Mouse (Mus musculus): Measurements from ENCODE around the gene Lbhd2. TPM values are rescaled to one million over a fixed set of nuclear protein-coding genes. Genes with fewer than 3 reads are reported as not detected.

Lbhd2 gene
- total RNA-seq (2021) = under 1 TPM in 1 of 2 experiments, not detected in 1; 0.70 TPM
- long read RNA-seq, experiment 1 = 0 reads
- long read RNA-seq, experiment 2 = 0 reads

DNA sequence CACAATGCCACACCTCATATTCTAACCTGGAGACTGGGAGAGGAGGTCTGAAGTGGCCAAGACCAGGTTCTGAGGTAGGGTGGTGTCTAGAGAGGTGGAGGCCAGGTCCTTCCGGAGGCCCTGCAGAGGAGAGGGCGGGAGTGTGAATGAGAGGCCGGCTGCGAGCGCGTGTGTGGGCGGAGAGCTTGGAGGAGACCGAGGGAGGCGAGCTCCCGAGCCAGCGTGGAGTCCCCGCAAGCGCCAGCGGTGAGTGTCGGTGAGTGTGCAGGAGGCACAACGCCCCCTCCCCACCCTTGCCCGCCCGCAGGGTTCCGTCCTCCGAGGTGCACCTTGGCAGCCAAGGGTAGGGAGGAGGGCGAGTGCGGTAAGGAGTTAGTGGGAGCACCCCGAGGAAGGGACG lies at the start of gene Lbhd2:
Lbhd2 (plus strand) TSS at position 188 of the 400 bp plus-strand sequence.
- no peak for DNase-seq

- no peak for DNase-seq
Observed at GRCm38 (mm10) chr12:111360671-111361070, 45.9 kb upstream of the Lbhd2 start.

GRCm38 (mm10) chr12:111361319-111362098 lies 45.1 kb upstream of the Lbhd2 start:
- no peak for DNase-seq

GRCm38 (mm10) chr12:111364234-111364633 lies 42.4 kb upstream of the Lbhd2 start:
- DNase-seq = no peak

DNA sequence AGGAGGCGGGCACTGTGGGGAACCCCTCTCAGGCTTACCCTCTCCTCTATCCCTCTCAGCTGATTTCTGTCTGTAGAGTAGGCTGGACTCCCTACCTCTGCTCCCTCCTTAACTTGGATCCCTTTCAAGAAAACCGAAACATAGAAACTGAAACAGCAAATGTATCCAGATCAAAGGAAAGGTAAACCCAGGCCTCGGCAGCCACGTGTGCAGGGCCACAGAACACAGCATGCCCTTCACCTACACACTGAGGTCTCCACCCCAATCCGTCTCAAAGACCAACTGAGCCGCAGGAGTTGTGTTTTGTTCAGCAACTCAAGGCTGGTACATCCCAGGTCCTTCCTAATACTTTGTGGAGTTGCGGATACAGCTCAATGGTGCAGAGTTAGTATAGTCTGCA lies 39.5 kb upstream of the Lbhd2 start:
- DNase-seq = no peak

DNA sequence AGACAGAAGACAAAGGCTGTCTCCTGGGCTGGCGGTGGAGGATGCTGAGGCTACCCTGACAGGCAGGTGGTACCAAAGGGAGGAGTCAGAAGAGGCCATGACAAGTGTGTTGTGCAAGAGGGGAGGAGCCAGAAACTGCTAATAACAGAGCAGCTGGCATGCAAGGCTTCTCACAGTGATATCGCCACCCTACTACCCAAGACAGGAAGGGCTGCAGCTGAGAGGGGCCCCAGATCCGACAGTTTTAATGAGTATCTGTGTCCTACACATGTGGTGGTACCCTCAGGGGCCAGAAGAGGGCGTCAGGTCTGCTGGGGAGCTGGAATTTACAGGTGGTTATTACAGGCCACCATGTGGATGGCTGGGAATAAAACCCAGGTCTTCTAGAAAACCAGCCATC lies 36.4 kb upstream of the Lbhd2 start:
- DNase-seq = no peak

- no peak for DNase-seq
Observed at GRCm38 (mm10) chr12:111371905-111372304, 34.7 kb upstream of the Lbhd2 start.

GRCm38 (mm10) chr12:111373411-111373810 lies 33.2 kb upstream of the Lbhd2 start:
- no peak for DNase-seq

- no peak for DNase-seq
Observed at GRCm38 (mm10) chr12:111374727-111375126, 31.9 kb upstream of the Lbhd2 start.

- DNase-seq = no peak
Observed at GRCm38 (mm10) chr12:111375559-111375958, 31.1 kb upstream of the Lbhd2 start.

GRCm38 (mm10) chr12:111376053-111376452 lies 30.6 kb upstream of the Lbhd2 start:
- no peak for DNase-seq

GRCm38 (mm10) chr12:111376826-111377331 lies 29.7 kb upstream of the Lbhd2 start:
- DNase-seq = peak; percentile 65

DNA sequence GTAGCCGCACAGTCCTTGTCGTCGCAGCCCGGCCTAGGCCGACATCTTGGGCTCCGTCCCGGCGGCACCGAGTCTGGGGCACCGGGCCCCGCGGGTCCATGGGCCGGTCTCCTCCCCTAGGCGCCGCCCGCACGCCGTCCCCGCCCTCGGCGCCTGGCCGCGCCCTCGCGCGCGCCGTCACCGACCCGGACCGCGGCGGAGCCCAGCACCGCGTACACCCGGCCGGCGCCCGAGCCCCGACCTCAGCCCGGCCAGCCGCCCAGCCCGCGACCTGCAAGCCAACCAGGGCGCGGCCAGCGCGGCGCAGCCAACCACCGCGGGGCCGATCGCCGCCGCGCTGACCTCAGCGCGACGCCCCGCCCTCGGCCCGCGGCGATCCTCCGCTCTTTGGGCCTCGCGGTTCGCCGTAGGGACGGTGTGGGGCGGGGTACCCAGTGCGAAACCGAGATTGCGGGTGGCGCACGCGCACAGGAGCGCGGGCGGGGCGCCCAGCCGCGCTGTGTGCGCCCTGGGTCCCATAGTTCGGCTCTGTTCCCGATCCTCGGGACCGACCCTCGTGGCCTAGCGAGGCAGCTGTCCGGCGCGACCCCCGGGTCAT lies 29.1 kb upstream of the Lbhd2 start, which contains the start of gene Cdc42bpb:
Cdc42bpb (minus strand) TSS at position 343 of the 598 bp plus-strand sequence.
- peak; percentile 91 for DNase-seq

DNA sequence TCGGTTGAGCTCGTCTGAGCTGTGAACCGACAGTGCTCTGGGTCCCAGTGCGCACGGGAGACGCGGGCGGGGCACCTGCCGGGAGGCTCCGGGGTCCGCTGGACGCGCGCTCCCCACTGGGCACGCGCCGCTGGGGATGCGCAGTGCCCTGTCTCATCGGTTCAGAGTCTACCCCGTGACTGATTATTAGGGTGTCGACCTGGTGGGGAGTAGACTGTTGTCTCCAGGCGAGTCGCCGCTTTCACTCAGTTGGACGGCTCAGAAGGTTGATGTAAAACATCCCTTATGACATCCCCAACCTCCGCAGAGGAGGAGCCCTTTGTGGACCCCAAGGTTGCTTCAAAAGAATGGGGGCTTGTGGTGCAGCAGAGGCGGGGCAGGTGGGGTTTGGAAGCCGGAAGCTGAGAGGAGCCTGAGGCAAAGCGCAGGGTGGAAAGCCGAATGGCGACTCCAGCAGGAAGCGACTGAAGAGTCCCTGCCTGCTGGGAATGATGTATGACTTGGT lies 28.6 kb upstream of the Lbhd2 start:
- no peak for DNase-seq

GRCm38 (mm10) chr12:111378812-111379211 lies 27.8 kb upstream of the Lbhd2 start:
- DNase-seq = no peak

DNA sequence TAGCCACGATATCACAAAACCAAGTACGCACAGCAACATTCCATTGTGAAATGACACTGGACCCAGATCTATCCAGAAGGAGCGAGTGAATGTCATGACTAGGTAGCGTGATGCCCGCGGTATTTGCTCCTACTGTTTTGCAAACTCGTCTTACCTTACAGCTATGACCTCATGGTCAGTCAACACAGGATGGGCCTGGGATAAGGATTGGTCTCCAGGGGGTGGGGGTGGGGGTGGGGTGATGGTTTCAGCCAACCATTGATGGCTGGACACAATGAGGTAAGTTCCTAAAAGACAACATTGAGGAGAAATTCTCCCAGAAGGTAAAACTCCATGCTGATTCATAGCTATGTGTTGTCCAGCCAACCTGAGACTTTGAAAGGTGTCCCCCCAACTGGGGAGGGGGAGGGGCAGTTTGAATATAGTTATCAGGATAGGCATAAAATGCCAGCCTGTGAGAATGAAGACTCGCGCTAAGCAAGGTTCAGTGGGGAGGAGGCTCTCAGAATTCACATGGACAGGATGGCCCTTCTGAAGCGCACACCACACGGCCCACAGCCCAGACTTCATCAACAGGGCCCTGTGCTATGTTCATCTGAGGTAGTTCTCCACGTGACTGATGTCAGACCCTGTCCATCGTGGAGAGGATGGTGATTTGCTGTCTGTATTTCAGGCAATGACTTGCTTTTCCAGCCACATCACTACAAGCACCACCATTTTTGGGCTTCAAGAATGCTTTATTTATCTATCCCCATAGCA lies 20.5 kb upstream of the Lbhd2 start:
- no peak for DNase-seq

GRCm38 (mm10) chr12:111386642-111387120 lies 19.9 kb upstream of the Lbhd2 start:
- no peak for DNase-seq

- DNase-seq = no peak
Observed at GRCm38 (mm10) chr12:111387146-111387545, 19.5 kb upstream of the Lbhd2 start.

- no peak for DNase-seq
Observed at GRCm38 (mm10) chr12:111394008-111394407, 12.6 kb upstream of the Lbhd2 start.

DNA sequence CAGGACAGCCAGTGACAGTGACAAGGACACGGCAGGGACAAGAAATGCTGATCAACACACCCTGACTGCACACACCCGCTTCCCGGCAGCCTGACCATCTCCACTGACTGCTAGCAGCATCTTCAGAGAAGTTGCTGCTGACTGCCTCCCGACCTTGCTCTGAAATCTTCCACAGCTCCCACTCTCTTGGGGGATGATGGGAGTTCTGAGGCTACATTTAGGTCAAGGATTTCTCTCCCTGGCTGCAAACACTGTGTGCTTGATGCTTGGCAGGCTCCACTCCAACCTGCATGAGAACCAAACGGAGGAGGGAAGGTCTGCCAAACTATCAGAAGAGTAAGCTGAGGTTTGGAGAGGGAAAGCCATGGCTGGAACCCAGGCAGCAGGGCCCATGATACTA lies 9.6 kb upstream of the Lbhd2 start:
- no peak for DNase-seq

- peak; percentile 81 for DNase-seq
Observed at GRCm38 (mm10) chr12:111401454-111402184, 5.0 kb upstream of the Lbhd2 start.

DNA sequence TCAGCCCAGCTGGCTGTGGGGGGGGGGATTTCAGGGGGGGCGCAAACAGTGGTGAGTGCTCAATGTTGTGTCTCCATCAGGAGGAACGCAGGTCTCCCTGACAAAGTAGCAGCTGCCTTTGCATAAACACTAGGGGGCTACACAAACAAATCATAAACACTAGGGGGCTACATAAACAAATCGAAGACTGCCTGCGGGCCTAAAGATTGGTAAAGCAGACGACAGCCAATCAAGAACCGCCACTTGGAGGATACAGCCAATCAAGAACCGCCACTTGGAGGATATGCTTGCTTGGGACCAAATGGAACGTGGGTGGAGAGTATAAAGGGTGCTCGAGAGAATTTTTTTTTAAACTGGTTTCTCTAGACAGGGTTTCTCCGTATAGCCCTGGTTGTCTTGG lies 1.7 kb upstream of the Lbhd2 start:
- DNase-seq = no peak

Measured in gastrocnemius, postnatal 10 days (tissue).